Mouse (Mus musculus): ENCODE data around the gene Gm2888. TPM values are rescaled to one million over a fixed set of nuclear protein-coding genes. Genes with fewer than 3 reads are reported as not detected.
"Not testable (repeated sequence)": the region's sequence is repeated elsewhere in the genome, so short reads cannot be mapped to it uniquely, and the experiment has no call there.

The Gm2888 gene
- polyA plus RNA-seq (2015; fragmentation: Nextera tagmentation; extraction: Ambion mirVana), result not detected in 2 replicates

GRCm38 (mm10) chr14:3029702-3030101 is at the start of gene Gm2888:
TSS of gene Gm2888 (plus strand) at chr14:3030002.
- not testable (repeated sequence) for H3K4me3 ChIP-seq (replicated peaks); H3K4me1 ChIP-seq; H3K9me3 ChIP-seq (replicated peaks); H3K36me3 ChIP-seq; H3K27me3 ChIP-seq (replicated peaks); H3K4me2 ChIP-seq; H3K9ac ChIP-seq (replicated peaks); H3K27ac ChIP-seq (replicated peaks); ATAC-seq (ENCODE audit: low FRiP score)
- WGBS, result 74% methylated on average over 2 of the region's 3 CpGs

- Histone ChIP-seq H3K9ac (replicated peaks) (peak within 1 kb of the TSS; percentile 60), H3K27ac (replicated peaks) (peak within 1 kb of the TSS; percentile 45; the same call in 1 of the 2 replicates), H3K4me2 (peak within 1 kb of the TSS; percentile 71), H3K4me3 (replicated peaks) (peak within 1 kb of the TSS; percentile 53)
- not testable (repeated sequence) for H3K4me1 ChIP-seq; H3K9me3 ChIP-seq (replicated peaks); H3K27me3 ChIP-seq (replicated peaks); H3K36me3 ChIP-seq
- peak; percentile 86; the same call in 1 of the 2 replicates for ATAC-seq (ENCODE audit: low FRiP score)
- WGBS, result 4% methylated on average over 32 of the region's 40 CpGs
Observed at GRCm38 (mm10) chr14:3048727-3049512, 19.1 kb downstream of the Gm2888 start, which contains the start of gene Gm2897. TSS of gene Gm2897 (plus strand) at chr14:3049285.

GRCm38 (mm10) chr14:3049513-3049800 is 19.7 kb downstream of the Gm2888 start:
- not testable (repeated sequence) for H3K4me1 ChIP-seq; H3K27me3 ChIP-seq (replicated peaks); H3K27ac ChIP-seq (replicated peaks); ATAC-seq (ENCODE audit: low FRiP score); H3K36me3 ChIP-seq; H3K9me3 ChIP-seq (replicated peaks)
- peak overlapping the region; percentile 60 for H3K9ac ChIP-seq (replicated peaks)
- WGBS, result under 1% methylated on average over 16 of the region's 20 CpGs
- peak overlapping the region; percentile 71 for H3K4me2 ChIP-seq
- H3K4me3 ChIP-seq (replicated peaks), result peak overlapping the region; percentile 53

- H3K4me1 ChIP-seq; H3K36me3 ChIP-seq; H3K4me3 ChIP-seq (replicated peaks); H3K27me3 ChIP-seq (replicated peaks); H3K4me2 ChIP-seq; H3K9ac ChIP-seq (replicated peaks); H3K27ac ChIP-seq (replicated peaks); H3K9me3 ChIP-seq (replicated peaks); ATAC-seq (ENCODE audit: low FRiP score): not testable (repeated sequence)
- WGBS, result 3% methylated on average over 6 of the region's 8 CpGs
Observed at GRCm38 (mm10) chr14:3050087-3050486, 20.3 kb downstream of the Gm2888 start.

Other genes starting within 250 kb of the Gm2888 start
- gene Gm2897, start 19.3 kb downstream of the Gm2888 start, polyA plus RNA-seq (2015; fragmentation: Nextera tagmentation; extraction: Ambion mirVana), result 11.8 and 16.0 TPM in 2 replicates
- not detected in 2 replicates for gene Gm10340, start 104.0 kb downstream of the Gm2888 start, polyA plus RNA-seq (2015; fragmentation: Nextera tagmentation; extraction: Ambion mirVana)
- gene Gm5795, start 158.3 kb downstream of the Gm2888 start, polyA plus RNA-seq (2015; fragmentation: Nextera tagmentation; extraction: Ambion mirVana), result 0.38 and 0.41 TPM in 2 replicates
- 34.3 and 37.1 TPM in 2 replicates for gene D830030K20Rik, start 178.5 kb downstream of the Gm2888 start, polyA plus RNA-seq (2015; fragmentation: Nextera tagmentation; extraction: Ambion mirVana)